Mouse (Mus musculus) lung, adult 10 weeks (tissue): ENCODE data around the gene Kpna2. TPM values are rescaled to one million over a fixed set of nuclear protein-coding genes. Genes with fewer than 3 reads are reported as not detected.

Experiments
- polyA plus RNA-seq: library from polyadenylated mRNA; stranded (reverse); fragments of 350-450 nt; fragmentation: Illumina TruSeq; extraction: RNeasy Lipid Tissue Mini Kit (QIAGEN cat#74804); gene quantifications from one replicate; pipeline ENCODE4 v1.2.3, GENCODE M21; 2014; ENCODE audit warnings: low read depth, low replicate concordance; ENCODE audit not compliant: insufficient read depth

The Kpna2 gene
- polyA plus RNA-seq, result 32.5 TPM

GRCm38 (mm10) chr11:106999151-106999948, at the start of gene Kpna2:
Gene Kpna2, minus strand, starts transcription at chr11:106999541.

GRCm38 (mm10) chr11:107025411-107026321, 26.3 kb upstream of the Kpna2 start, which contains the start of gene 1810010H24Rik:
Gene 1810010H24Rik, plus strand, starts transcription at chr11:107025681.

Other genes starting within 250 kb of the Kpna2 start
- 235 TPM for gene Pecam1, start 248.9 kb downstream of the Kpna2 start, polyA plus RNA-seq
- gene Milr1, start 248.3 kb downstream of the Kpna2 start, polyA plus RNA-seq, result 5.0 TPM
- gene Polg2, start 220.0 kb downstream of the Kpna2 start, polyA plus RNA-seq, result 5.9 TPM
- gene Ddx5, start 210.4 kb downstream of the Kpna2 start, polyA plus RNA-seq, result 362 TPM
- gene Cep95, start 210.3 kb downstream of the Kpna2 start, polyA plus RNA-seq, result 4.7 TPM
- 30.8 TPM for gene Smurf2, start 78.8 kb downstream of the Kpna2 start, polyA plus RNA-seq
- 52.5 TPM for gene 1810010H24Rik, start 26.1 kb upstream of the Kpna2 start, polyA plus RNA-seq
- 13.3 TPM for gene Bptf, start 132.6 kb upstream of the Kpna2 start, polyA plus RNA-seq
- gene Nol11, start 189.8 kb upstream of the Kpna2 start, polyA plus RNA-seq, result 7.6 TPM